Mouse (Mus musculus) midbrain, embryonic 14.5 days (tissue): ENCODE measurements at regions not wholly inside any gene's neighbourhood (a gene's known extent, or its start where the extent isn't known, plus 50 kb on each side); places are given as distances from the start of the nearest gene placed in this dataset.

ENCODE experiments used
- ATAC-seq: fragments of 200-750 bp; cut with Nextera tagmentation; 2 replicates; pipeline ENCODE4 v1.8.0; 2017; ENCODE audit warnings: moderate number of reproducible peaks, moderate library complexity; ENCODE audit not compliant: low FRiP score, low TSS enrichment
- DNase-seq: peaks from one replicate; pipeline ENCODE4 v3.0.0-alpha.2; 2015
- H3K27ac ChIP-seq: fragments of 300-500 bp; sonication (generic); replicated peaks from 2 replicates; pipeline ENCODE4 v1.5.1; 2014; ENCODE audit warnings: mild to moderate bottlenecking, low read depth, low read length, moderate library complexity
- H3K27me3 ChIP-seq: fragments of 300-500 bp; sonication (generic); 2 replicates; pipeline ENCODE4 v1.6.1; 2014; ENCODE audit warnings: low read length, control low read depth, mixed read lengths; ENCODE audit not compliant: control insufficient read depth, insufficient read depth
- H3K36me3 ChIP-seq: fragments of 300-500 bp; sonication (generic); 2 replicates; pipeline ENCODE4 v1.6.1; 2014; ENCODE audit warnings: low read length, control low read depth; ENCODE audit not compliant: control insufficient read depth, insufficient read depth
- H3K4me1 ChIP-seq: fragments of 300-500 bp; sonication (generic); 2 replicates; pipeline ENCODE4 v1.6.1; 2014; ENCODE audit warnings: mild to moderate bottlenecking, antibody characterized with exemption, low read length, control low read depth; ENCODE audit not compliant: control insufficient read depth, insufficient read depth
- H3K4me2 ChIP-seq: fragments of 300-500 bp; sonication (generic); 2 replicates; pipeline ENCODE4 v1.6.1; 2014; ENCODE audit warnings: mild to moderate bottlenecking, low read length, moderate library complexity
- H3K4me3 ChIP-seq: fragments of 300-500 bp; sonication (generic); replicated peaks from 2 replicates; pipeline ENCODE4 v1.5.1; 2014; ENCODE audit warnings: low read depth, low read length
- H3K9ac ChIP-seq: fragments of 300-500 bp; sonication (generic); replicated peaks from 2 replicates; pipeline ENCODE4 v1.6.1; 2014; ENCODE audit warnings: mild to moderate bottlenecking, low read length, moderate library complexity
- H3K9me3 ChIP-seq: fragments of 300-500 bp; sonication (generic); 2 replicates; pipeline ENCODE4 v1.6.1; 2016; ENCODE audit warnings: low read length, control low read depth, mixed read lengths; ENCODE audit not compliant: control insufficient read depth
- WGBS: fragments of 180-500 bp; shearing (Covaris S2); extraction: QIAGEN DNeasy Blood & Tissue Kit; methylation state at CpG from one replicate; pipeline ENCODE4 v1.1.7; 2014; 5-methylcytosine and 5-hydroxymethylcytosine counted together

GRCm38 (mm10) chr16:90621761-90622411 is 105.3 kb downstream of the Mis18a start:
- DNase-seq (peak; percentile 48), ATAC-seq (no peak)
- Histone ChIP-seq H3K27ac (no peak overlapping the region), H3K9ac (no peak overlapping the region), H3K36me3 (no peaks in the 10 kb centered on the region), H3K4me1 (no peaks in the 10 kb centered on the region; the same call in 1 of the 2 replicates), H3K4me3 (no peak overlapping the region), H3K9me3 (no peaks in the 10 kb centered on the region), H3K4me2 (no peak overlapping the region), H3K27me3 (no peaks in the 10 kb centered on the region)
- 54% methylated on average over 13 of the region's 13 CpGs for WGBS

GRCm38 (mm10) chr16:90619565-90620311 is 107.5 kb downstream of the Mis18a start:
- Histone ChIP-seq H3K36me3 (no peaks in the 10 kb centered on the region), H3K27ac (no peak overlapping the region), H3K4me2 (no peak overlapping the region), H3K4me1 (no peaks in the 10 kb centered on the region; the same call in 1 of the 2 replicates), H3K9me3 (no peaks in the 10 kb centered on the region), H3K9ac (no peak overlapping the region), H3K4me3 (no peak overlapping the region), H3K27me3 (no peaks in the 10 kb centered on the region)
- DNase-seq (no peak), ATAC-seq (no peak)
- WGBS, result 86% methylated on average over 13 of the region's 13 CpGs

- Histone ChIP-seq H3K4me2 (no peak overlapping the region), H3K9me3 (no peaks in the 10 kb centered on the region), H3K27ac (no peak overlapping the region), H3K27me3 (no peaks in the 10 kb centered on the region), H3K9ac (no peak overlapping the region), H3K4me3 (no peak overlapping the region), H3K36me3 (no peaks in the 10 kb centered on the region), H3K4me1 (no peaks in the 10 kb centered on the region)
- WGBS, result 72% methylated on average over 10 of the region's 10 CpGs
- ATAC-seq (no peak), DNase-seq (no peak)
Observed at GRCm38 (mm10) chr16:90615791-90616190, 111.4 kb downstream of the Mis18a start.

GRCm38 (mm10) chr16:90614137-90614536 is 113.1 kb downstream of the Mis18a start:
- Histone ChIP-seq H3K4me3 (no peak overlapping the region), H3K27ac (no peak overlapping the region), H3K36me3 (no peaks in the 10 kb centered on the region), H3K9me3 (no peaks in the 10 kb centered on the region), H3K27me3 (no peaks in the 10 kb centered on the region), H3K4me1 (no peaks in the 10 kb centered on the region), H3K9ac (no peak overlapping the region), H3K4me2 (no peak overlapping the region)
- no peak for ATAC-seq
- no peak for DNase-seq
- whole genome bisulfite sequencing, result 97% methylated on average over 1 of the region's 1 CpGs

- ATAC-seq (no peak), DNase-seq (no peak)
- WGBS, result 90% methylated on average over 22 of the region's 22 CpGs
Observed at GRCm38 (mm10) chr16:90610097-90610808, 117.0 kb downstream of the Mis18a start.

GRCm38 (mm10) chr16:90599329-90599870 is 127.8 kb downstream of the Mis18a start:
- H3K9ac ChIP-seq, result no peak overlapping the region
- no peak overlapping the region for H3K27ac ChIP-seq
- no peak overlapping the region for H3K4me3 ChIP-seq
- DNase-seq (no peak), ATAC-seq (no peak)
- WGBS, result 79% methylated on average over 7 of the region's 7 CpGs
- H3K36me3 ChIP-seq, result no peaks in the 10 kb centered on the region
- H3K27me3 ChIP-seq, result no peaks in the 10 kb centered on the region
- no peak overlapping the region for H3K4me2 ChIP-seq
- H3K9me3 ChIP-seq, result peaks cover 6% of the 10 kb centered on the region; the same call in 1 of the 2 replicates
- H3K4me1 ChIP-seq, result no peaks in the 10 kb centered on the region

More at GRCm38 (mm10) chr16:90610097-90610808, 117.0 kb downstream of the Mis18a start:
- no peaks in the 10 kb centered on the region for H3K36me3 ChIP-seq
- no peak overlapping the region for H3K4me3 ChIP-seq
- H3K9me3 ChIP-seq, result no peaks in the 10 kb centered on the region
- H3K4me1 ChIP-seq, result no peaks in the 10 kb centered on the region
- no peak overlapping the region for H3K9ac ChIP-seq
- H3K4me2 ChIP-seq, result no peak overlapping the region
- H3K27ac ChIP-seq, result no peak overlapping the region
- H3K27me3 ChIP-seq, result no peaks in the 10 kb centered on the region

GRCm38 (mm10) chr16:90598727-90599126 is 128.5 kb downstream of the Mis18a start:
- ATAC-seq (no peak), DNase-seq (no peak)
- Histone ChIP-seq H3K4me2 (no peak overlapping the region), H3K4me3 (no peak overlapping the region), H3K27me3 (no peaks in the 10 kb centered on the region), H3K27ac (no peak overlapping the region), H3K9ac (no peak overlapping the region), H3K36me3 (no peaks in the 10 kb centered on the region), H3K9me3 (peaks cover 6% of the 10 kb centered on the region; the same call in 1 of the 2 replicates), H3K4me1 (no peaks in the 10 kb centered on the region)
- 79% methylated on average over 7 of the region's 7 CpGs for WGBS

GRCm38 (mm10) chr16:90592721-90593481 is 134.3 kb downstream of the Mis18a start:
- DNase-seq (no peak), ATAC-seq (no peak)
- Histone ChIP-seq H3K27ac (no peak overlapping the region), H3K4me1 (no peaks in the 10 kb centered on the region), H3K27me3 (no peaks in the 10 kb centered on the region), H3K4me2 (no peak overlapping the region), H3K4me3 (no peak overlapping the region), H3K9ac (no peak overlapping the region), H3K36me3 (no peaks in the 10 kb centered on the region), H3K9me3 (0 out of 2 replicates have a peak, but pooled peaks cover 3% of the 10 kb centered on the region)
- WGBS, result 91% methylated on average over 6 of the region's 6 CpGs
